Mouse (Mus musculus): ENCODE results near the gene S100a6. TPM values are rescaled to one million over a fixed set of nuclear protein-coding genes. Genes with fewer than 3 reads are reported as not detected.
A peak's percentile ranks its signal among the peaks of the same experiment; 100 is the strongest.

Gene S100a6
- total RNA-seq, 1 experiment from 2014 or later: 37.1 TPM

GRCm38 (mm10) chr3:90648981-90649380 lies 36.3 kb downstream of the S100a6 start:
- no peak for ATAC-seq (replicated peaks in 1 of 2; ENCODE audit: insufficient read depth in 1 of 2, low FRiP score in 2 of 2, low TSS enrichment in 1 of 2, low read depth in 1 of 2, poor library complexity in 2 of 2, severe bottlenecking in 2 of 2)

GRCm38 (mm10) chr3:90649832-90650231 lies 37.1 kb downstream of the S100a6 start:
- no peak for ATAC-seq (replicated peaks in 1 of 2; ENCODE audit: insufficient read depth in 1 of 2, low FRiP score in 2 of 2, low TSS enrichment in 1 of 2, low read depth in 1 of 2, poor library complexity in 2 of 2, severe bottlenecking in 2 of 2)

GRCm38 (mm10) chr3:90652878-90653508 lies 40.3 kb downstream of the S100a6 start:
- ATAC-seq (replicated peaks in 1 of 2; ENCODE audit: insufficient read depth in 1 of 2, low FRiP score in 2 of 2, low TSS enrichment in 1 of 2, low read depth in 1 of 2, poor library complexity in 2 of 2, severe bottlenecking in 2 of 2): peak; percentile 56 to 80; a peak in 3 of 4 replicates

GRCm38 (mm10) chr3:90653717-90654116 lies 41.0 kb downstream of the S100a6 start, which contains the start of gene S100a7a:
Gene S100a7a, plus strand, starts transcription at chr3:90654017.
- no peak for ATAC-seq (replicated peaks in 1 of 2; ENCODE audit: insufficient read depth in 1 of 2, low FRiP score in 2 of 2, low TSS enrichment in 1 of 2, low read depth in 1 of 2, poor library complexity in 2 of 2, severe bottlenecking in 2 of 2)

GRCm38 (mm10) chr3:90657405-90657804 lies 44.7 kb downstream of the S100a6 start:
- peak; percentile 33 to 43; a peak in 1 of 4 replicates for ATAC-seq (replicated peaks in 1 of 2; ENCODE audit: insufficient read depth in 1 of 2, low FRiP score in 2 of 2, low TSS enrichment in 1 of 2, low read depth in 1 of 2, poor library complexity in 2 of 2, severe bottlenecking in 2 of 2)

- peak; percentile 22 to 43; a peak in 1 of 4 replicates for ATAC-seq (replicated peaks in 1 of 2; ENCODE audit: insufficient read depth in 1 of 2, low FRiP score in 2 of 2, low TSS enrichment in 1 of 2, low read depth in 1 of 2, poor library complexity in 2 of 2, severe bottlenecking in 2 of 2)
Observed at GRCm38 (mm10) chr3:90659364-90660044, 46.8 kb downstream of the S100a6 start.

DNA sequence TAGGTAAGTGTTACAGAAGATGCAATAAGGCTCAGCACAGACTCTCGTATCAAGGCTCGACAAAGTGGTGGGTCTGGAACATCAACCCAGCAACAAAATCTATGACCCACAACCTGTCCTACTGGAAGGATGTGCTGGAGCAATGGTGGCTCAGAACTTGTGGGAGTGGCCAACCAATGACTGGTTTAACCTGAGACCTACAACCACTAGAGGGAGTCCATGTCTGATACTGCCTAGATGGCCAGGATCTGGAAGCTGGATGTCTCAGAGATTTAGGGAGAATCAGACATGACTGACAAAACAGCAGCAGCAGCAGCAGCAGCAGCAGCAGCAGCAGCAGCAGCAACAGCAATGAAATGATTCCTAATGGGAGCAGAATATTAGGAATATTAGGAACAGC lies 51.5 kb downstream of the S100a6 start:
- 0 out of 4 replicates have a peak, but pooled peaks of 1 of the 2 experiments have one; percentile 35 for ATAC-seq (replicated peaks in 1 of 2; ENCODE audit: insufficient read depth in 1 of 2, low FRiP score in 2 of 2, low TSS enrichment in 1 of 2, low read depth in 1 of 2, poor library complexity in 2 of 2, severe bottlenecking in 2 of 2)

- ATAC-seq (replicated peaks in 1 of 2; ENCODE audit: insufficient read depth in 1 of 2, low FRiP score in 2 of 2, low TSS enrichment in 1 of 2, low read depth in 1 of 2, poor library complexity in 2 of 2, severe bottlenecking in 2 of 2): peak; percentile 65 to 66; a peak in 3 of 4 replicates
Observed at GRCm38 (mm10) chr3:90668846-90669245, 56.2 kb downstream of the S100a6 start, which contains the start of gene S100a8. Gene S100a8, plus strand, starts transcription at chr3:90668978.

Other genes with a start within 250 kb of the S100a6 start
- gene Slc27a3, start 222.9 kb upstream of the S100a6 start, total RNA-seq (2017): 0.60 and 1.1 TPM in 2 replicates
- gene Ints3, start 179.3 kb upstream of the S100a6 start, total RNA-seq (2017): 20.9 and 22.6 TPM in 2 replicates
- gene Npr1, start 147.0 kb upstream of the S100a6 start, total RNA-seq (2017): 0.38 TPM in 1 of 2 replicates, not detected in the other
- 203 and 236 TPM in 2 replicates for gene Ilf2, start 136.8 kb upstream of the S100a6 start, total RNA-seq (2017)
- 52.2 and 60.1 TPM in 2 replicates for gene Snapin, start 121.8 kb upstream of the S100a6 start, total RNA-seq (2017)
- gene Chtop, start 103.4 kb upstream of the S100a6 start, total RNA-seq (2017): 109 and 142 TPM in 2 replicates
- 79.8 and 83.0 TPM in 2 replicates for gene S100a1, start 98.5 kb upstream of the S100a6 start, total RNA-seq (2017)
- 109 and 112 TPM in 2 replicates for gene S100a13, start 98.4 kb upstream of the S100a6 start, total RNA-seq (2017)
- gene S100a14, start 86.0 kb upstream of the S100a6 start, total RNA-seq (2017): not detected in 2 replicates
- gene S100a16, start 75.6 kb upstream of the S100a6 start, total RNA-seq (2017): not detected in 2 replicates
- gene S100a3, start 52.3 kb upstream of the S100a6 start, total RNA-seq (2017): 1.6 TPM in 1 of 2 replicates, not detected in the other
- not detected in 2 replicates for gene S100a2, start 22.6 kb upstream of the S100a6 start, total RNA-seq (2017)
- gene Gm42674, start 11.0 kb upstream of the S100a6 start, total RNA-seq (2017): not detected in 2 replicates
- gene S100a4, start 9.1 kb upstream of the S100a6 start, total RNA-seq (2017): 29.5 and 78.7 TPM in 2 replicates
- not detected in 2 replicates for gene S100a5, start 4.4 kb upstream of the S100a6 start, total RNA-seq (2017)
- not detected in 2 replicates for gene S100a7a, start 41.1 kb downstream of the S100a6 start, total RNA-seq (2017)
- gene S100a8, start 56.1 kb downstream of the S100a6 start, total RNA-seq (2017): 2,013 and 6,407 TPM in 2 replicates
- 1,063 and 5,883 TPM in 2 replicates for gene S100a9, start 82.8 kb downstream of the S100a6 start, total RNA-seq (2017)
- gene Pglyrp4, start 114.0 kb downstream of the S100a6 start, total RNA-seq (2017): not detected in 2 replicates
- gene Gm5849, start 165.0 kb downstream of the S100a6 start, total RNA-seq (2017): not detected in 2 replicates